Mouse (Mus musculus) retina, postnatal 7 days (tissue): ENCODE measurements around the gene Ehf.

Source experiments
- DNase-seq: peaks from one replicate; pipeline ENCODE4 v3.0.0-alpha.2; 2012; ENCODE audit warnings: low read depth, low spot score

Ehf gene

DNA sequence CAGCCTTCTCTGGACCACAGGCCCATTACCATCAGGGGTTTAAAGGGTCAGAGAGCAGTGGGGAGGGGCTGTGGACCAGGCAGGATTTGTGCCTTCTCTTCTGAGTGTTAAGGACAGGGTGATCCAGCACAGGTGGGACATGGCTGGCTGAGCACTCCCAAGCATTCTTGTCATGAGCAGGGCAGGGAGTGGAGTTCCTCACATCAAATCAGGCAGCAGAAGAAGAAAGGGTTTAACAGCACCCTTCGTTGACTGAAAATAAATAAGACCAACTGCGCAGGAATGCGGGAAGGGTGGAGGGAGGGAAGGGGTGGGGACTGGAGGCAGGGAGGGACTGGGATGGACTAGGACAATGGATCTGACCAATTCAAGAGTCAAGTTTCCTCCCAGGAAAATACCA is 8.6 kb downstream of the Ehf start:
- DNase-seq: no peak

DNA sequence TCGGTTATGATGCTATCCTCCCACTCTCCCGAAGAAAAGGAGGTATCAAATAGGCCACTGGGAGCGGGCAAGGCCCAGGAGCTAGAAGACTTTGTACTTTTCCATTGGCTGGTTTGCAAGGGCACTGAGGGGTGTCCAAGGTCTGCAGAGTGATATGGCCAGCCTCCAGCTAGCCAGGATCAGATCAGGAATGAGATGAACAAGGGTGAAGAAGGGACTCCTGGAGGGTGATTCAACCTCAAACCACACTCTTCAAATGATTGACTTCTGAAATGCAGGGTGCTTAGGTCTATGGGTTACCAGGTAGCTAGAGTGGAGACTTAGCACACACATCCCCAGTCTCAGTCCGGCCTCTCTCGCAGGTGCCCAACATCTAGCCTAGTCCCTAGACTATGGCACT is 9.3 kb downstream of the Ehf start:
- no peak for DNase-seq

DNA sequence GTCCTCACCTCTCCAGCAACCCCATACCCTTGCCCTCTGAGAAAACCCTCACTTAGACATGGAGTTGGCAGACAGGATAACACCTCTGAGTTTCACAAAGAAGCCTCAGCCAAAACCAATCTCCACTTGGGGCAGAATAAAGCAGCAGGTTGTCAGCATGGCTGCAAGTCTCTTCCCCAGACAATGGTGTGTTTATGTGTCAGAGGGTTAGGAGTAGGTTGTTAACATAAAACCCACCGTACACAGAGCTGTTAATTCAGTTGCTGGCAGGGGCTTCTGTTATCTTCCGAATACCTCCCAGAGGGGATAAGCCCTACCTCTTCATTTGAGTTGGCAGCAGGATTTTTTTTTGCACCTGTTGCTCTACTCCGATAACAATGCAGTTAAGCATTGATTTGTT is 9.9 kb downstream of the Ehf start:
- DNase-seq: no peak

DNA sequence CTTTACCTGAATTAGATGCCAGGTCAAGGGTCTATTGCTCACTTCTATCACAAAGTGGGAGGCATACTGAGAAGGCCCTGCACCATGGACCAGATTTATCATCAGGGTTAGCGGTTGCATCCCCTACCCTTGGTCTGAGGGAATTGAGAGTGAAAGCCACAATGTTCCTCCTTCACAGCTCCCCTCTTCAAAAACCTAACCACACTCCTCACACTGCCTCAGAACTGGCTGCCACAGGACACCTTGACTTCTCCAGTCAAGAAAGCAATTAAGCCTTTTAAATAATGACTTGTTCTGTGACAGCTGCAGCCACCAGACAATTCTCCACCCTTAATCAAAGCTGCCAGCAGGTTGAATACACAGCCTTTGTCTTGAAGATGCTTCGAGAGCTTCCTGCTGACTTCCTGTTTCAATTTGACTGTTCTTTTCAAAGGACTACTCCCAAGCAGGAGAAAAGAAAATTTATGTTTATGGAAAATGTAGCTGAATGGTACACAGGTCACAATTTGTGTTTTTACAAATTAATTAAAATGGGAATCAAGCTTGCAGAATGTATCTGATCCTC is 12.3 kb downstream of the Ehf start:
- DNase-seq: no peak

DNA sequence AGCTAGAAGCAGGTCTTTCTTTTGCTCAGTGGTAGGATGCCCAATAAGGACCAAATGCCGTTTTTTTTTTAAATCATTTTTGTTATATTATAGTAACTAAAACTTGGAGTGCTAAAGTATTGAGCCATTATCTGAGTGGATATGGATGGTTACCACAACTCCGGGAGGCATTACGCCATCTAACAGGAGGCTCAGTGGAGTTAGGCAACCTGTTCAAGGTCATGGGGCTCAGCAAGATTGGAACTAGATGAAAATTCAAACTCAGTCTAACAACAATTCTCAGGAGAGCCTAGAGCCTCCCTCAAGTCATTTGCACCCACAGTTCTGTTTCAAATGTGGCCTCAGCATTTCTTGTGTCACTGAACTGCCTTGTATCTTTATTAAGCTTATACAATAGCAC is 12.9 kb downstream of the Ehf start:
- no peak for DNase-seq

DNA sequence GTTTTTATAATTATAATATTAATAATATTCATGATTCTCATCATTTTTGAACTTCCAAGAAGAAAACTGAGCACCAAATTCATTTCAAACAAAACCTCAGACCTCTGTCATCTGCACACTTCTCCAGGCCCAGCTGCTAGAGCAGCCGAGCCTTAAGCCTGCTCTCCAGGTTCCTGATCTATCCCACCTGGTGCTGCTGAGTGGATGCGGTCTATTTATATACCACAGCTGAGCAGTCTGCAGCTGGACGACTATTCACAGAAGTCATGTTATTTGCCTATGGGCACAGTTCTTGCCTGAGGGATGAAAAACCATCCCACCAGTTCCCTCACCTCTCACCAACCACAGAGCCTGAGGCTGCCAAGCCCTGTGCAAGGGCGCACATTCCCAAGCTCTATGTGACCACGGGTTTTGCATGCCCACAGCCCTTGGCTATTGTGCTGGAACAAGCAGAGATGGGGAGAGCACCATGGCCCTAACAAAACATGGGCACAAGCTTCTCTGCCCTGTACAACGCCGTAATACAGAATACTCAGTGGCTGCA is 13.6 kb downstream of the Ehf start:
- DNase-seq: no peak

DNA sequence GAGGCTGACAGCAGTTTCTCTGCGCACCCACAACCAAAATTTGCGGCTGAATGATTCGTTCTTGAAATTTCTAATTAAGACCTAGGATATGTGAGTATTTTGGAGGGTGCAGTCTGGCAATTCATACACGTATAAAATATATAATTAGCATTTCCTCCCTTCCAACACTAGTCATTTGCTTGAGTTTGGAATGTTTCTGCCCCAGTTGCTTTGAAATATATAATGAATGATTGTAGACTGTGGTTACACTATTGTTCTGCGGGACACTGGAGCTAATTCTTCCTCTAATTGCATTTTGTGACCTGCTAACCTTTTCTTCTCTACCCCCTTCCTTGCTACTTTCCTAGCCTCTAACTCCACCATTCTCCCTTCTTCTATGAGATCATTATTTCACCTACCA is 15.4 kb downstream of the Ehf start:
- no peak for DNase-seq

DNA sequence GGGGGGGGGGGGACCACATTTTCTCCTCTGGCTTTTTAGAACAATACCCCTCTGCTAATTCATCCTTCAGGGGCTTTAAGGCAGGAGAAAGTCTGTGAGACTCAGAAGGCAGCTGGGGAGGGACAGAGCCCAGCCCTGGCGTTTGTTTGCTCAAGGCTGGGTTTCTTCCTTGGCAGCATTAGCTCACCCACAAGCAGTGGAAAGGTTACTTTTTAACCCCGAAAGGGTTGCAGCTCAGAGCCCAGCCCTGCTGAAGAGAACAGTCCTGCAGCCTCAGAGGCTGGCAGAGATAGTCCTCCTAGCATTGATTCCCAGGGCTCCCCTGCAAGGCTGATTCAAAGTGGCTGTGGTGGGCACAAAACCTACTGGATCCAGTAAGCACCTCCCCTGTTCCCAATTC is 17.5 kb downstream of the Ehf start:
- no peak for DNase-seq

DNA sequence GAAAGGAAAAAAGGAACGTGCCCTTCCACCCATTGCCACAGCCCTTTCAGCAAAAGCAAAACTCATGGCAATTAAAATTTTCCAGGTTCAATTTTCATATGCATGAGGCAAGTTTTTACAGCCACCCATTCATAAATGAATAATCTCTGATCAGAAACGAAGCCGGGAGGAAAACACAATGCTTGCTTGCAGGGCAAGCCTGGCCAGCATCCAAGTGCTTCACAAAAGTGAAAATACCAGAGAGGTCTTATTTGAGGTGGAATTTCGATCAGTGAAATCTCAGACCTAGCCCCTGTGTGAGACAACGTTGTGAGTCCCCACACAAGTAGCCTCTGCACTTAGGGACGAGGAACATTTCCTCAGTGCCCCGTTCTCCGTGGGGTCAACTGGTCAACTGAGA is 19.3 kb downstream of the Ehf start:
- no peak for DNase-seq

DNA sequence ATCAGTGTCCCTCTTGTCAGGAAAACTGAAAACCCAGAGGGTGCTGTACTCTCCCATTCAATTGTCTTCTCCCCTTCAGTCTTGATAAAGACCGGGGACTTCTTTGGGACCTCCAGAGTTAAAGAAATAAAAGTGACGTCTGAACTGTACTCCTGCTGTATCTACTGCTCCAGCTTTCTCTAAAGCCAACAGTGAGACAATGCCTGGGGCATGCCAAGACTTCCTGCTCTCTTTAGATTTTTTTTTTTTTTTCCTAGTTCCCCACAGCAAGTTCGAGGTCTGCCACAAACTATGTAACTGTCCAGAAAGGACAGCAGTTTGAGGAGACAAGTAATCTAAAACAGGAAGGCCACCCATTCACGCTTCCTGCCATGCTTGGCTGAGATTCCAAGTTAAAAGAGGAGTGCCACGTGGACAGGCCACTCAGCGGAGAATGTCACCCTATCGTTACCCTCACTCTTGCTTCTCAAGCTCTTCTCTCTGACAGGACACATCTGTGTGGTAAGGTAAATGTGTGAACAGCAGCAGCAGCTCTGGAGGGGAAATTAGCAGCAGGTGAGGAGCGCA is 20.8 kb downstream of the Ehf start:
- DNase-seq: no peak

DNA sequence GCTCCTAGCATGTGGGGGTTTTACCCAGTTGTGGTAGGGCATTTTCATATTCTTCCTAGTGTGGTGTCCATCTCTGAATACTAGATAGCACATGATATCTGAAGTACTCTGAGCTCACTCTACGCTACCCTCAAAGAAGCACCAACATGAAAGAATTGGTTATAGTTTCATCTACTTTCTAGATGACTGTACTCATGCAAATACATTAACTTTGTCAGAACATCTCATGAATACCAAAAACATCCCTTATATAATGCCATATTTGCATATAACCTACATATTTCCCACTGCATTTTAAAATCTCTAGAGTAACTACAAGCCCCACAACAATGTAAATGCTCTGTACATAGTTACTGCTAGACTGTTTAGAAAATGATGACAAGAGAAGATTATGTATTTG is 23.2 kb downstream of the Ehf start:
- DNase-seq: no peak

DNA sequence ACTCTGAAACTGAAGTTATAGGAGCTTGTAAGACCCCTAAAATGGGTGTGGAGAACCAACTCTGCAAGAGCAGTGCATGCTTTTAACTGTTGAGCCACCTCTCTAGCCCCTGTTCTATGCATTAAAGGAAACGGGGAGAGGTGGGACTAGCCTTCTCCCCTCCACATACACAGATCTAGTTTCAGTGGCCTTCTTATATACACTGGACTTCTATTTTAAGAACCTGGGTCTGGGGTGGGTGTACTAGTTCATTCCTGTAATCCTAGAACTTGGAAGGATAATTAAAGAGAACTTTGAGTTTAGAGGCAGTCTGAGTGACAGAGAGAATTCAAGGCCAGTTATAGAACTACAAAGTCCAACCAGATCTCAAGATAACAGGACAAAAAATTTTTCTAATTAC is 24.6 kb downstream of the Ehf start:
- DNase-seq: no peak

DNA sequence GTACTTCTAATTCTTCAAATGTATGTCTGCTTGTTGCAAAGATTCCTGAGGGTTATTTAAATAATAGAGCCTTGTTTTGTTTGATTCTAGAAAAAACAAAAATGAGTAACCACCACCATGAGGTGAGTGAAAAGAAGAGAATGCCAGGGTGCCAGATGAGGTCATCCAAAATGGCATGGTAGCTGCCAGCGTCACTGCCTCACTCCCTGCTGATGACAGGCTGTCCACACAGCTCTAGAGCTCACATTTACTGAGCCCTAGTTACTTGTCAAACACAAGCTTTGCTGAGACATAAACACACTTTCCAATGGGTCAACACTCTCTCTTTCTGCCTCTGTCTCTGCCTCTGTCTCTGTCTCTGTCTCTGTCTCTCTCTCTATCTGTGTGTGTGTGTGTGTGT is 25.3 kb downstream of the Ehf start:
- no peak for DNase-seq

DNA sequence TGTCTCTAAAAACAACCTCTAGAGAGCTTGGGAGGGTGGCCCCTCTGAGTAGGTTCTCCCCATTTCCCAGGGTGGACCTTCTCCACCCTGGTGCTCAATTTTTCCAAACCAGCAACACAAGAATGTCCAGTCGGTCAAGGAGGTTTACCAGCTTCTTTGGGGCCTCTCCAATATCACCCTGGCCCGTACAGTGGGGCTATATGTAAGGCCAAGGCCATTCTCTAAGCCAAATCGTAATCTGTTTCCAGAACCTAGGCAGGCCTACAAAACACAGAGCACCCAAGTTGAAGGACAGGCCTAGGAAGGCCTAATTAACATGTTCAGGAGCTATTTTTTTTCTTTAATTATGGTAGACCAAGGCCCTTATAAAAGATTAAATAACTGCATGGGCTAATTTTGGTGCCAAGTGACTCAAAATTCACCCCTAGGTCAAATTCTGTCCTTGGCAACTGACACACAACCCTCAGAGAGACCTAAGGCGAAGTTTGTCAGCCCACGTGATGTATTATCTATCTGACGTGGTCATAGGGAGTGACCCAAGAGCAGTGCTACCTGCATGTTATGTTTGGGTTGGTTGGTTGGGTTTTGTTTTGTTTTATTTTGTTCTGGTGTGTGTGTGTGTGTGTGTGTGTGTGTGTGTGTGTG is 27.6 kb downstream of the Ehf start:
- DNase-seq: no peak

DNA sequence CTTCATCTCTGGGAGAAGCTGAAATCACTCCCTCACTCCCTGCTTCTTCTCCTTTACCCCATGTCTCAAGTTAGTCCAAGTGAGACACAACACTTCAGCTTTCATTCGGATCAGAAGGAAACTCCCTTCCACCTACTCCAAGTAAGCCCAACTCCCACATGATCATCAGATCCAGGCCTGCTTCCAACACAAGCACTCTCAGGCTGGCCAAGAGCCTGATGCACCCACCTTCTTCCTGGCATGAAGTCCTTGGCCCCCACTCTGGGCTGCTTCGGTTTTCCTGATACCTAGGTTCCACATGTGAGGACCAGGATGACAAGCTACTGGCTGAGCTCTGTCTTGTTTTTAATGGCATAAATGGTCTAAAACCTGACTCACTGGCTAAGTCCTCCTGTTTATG is 28.3 kb downstream of the Ehf start:
- DNase-seq: no peak

DNA sequence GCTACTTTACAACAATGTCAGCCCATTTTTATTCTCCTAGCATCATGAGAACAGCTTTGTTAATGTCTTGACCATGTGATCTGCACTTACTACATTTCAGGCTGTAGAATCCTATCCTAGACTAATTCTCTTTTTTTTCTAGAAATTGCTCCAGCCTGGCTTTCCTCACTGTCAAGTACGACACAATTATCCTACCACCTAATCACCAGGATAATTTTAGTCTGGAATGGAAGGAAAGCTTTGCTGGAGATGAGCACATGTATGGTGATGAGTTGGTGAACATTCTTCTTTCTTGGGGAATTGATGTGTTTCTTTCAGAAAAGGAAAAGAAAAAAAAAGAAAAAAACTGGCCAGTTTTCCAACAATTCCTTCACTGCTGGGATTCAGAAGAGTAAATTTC is 28.8 kb downstream of the Ehf start:
- no peak for DNase-seq

DNA sequence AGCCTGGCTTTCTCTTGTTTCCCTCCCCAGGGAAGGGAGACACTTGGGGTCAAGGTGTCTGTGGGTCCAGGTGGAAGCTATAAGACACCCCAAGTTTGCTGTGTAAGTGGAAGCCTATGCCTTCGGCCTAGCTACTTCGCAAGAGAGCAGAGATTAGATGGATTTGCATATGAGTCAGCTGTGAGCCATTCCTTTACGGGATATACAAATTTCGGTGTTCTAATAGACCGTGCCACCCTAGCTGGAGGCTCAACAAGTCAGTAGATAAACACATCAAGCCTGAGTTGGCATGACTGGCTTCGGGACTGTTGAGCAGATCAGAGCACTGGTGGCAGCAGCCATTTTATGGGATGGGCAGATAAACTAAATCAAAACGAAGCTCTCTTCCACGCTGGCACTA is 31.6 kb downstream of the Ehf start:
- no peak for DNase-seq

DNA sequence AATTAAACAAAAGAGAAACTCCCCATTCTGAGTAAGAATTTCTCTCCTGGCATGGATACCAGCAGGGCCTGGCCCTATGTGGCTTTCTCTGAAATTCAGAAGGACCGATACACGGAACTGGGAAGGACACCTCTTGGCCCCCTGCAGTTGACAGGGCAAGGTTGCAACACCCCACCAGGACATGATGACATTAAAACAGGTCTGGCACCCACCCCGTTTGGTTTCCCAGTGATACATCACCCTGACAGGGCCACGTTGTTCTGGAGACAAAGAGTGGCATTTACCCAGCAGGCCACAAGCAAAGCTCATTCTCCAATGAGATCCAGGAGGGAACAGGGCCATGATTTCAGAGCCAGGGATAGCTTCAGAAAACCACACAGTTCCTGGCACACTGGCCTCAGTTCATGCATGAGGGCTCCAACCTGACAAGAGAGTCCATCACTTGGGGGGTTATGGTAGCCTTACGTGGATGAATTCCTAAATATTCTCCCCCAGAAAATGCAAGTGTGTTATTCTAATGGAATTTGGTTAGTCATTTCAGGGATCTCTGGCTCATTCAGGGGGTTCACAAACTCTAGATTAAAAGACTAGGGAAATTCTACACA is 32.4 kb downstream of the Ehf start:
- no peak for DNase-seq

DNA sequence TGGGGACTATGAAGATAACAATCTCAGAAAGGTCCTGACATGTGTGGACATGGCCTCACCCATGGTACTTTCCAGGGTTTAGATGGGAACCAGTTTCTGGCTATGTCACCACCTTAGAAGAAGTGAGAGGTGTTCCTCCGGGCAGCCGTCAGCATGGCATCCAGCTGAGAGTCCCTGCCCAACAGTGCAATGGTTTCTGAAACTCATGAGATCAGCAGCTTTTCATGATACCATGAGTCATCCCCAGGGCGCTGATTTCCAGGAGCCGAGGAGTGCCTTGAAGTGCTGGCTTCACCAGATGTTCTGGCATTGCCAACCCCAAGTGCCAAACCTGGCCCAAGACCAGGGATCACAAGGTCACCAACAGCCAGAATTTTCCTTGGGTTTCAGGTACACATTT is 64.0 kb downstream of the Ehf start:
- DNase-seq: no peak

DNA sequence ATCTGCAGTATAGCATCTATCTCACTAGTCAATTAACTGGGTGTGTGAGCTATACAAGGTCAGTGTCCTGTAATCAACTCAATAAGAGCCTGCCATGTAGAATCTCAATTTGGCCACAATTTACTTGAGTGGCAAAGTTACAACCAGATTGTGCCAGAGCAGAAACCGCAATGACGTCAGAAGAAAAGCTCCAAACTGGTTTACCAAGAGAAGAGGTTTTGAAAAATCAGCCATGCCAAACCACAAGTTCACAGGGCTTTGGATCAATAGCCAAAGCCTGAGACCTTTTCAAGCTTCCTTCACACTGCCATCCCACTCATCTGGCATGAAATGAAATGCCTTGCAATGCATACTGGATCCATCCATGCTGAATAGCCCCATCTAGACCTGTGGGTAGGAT is 76.3 kb downstream of the Ehf start:
- no peak for DNase-seq

DNA sequence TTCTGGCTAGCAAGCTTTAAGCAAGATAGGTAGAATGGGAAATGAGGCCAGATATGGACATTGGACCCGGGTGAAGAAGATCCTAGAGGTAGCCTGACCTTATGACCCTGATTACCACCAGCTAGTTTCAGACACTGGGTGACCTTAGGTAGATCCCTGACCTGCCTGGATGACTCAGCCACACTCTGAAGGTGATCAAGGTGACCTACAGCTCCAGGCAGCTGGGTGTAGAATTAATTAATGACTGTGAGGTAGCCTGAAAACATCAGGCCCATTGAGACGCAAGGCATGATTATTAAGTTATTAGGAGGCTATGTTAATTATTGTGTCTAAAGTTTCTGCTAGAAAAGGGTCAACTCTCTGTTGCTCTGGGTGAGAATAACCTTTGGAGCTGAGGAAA is 82.2 kb downstream of the Ehf start:
- no peak for DNase-seq

DNA sequence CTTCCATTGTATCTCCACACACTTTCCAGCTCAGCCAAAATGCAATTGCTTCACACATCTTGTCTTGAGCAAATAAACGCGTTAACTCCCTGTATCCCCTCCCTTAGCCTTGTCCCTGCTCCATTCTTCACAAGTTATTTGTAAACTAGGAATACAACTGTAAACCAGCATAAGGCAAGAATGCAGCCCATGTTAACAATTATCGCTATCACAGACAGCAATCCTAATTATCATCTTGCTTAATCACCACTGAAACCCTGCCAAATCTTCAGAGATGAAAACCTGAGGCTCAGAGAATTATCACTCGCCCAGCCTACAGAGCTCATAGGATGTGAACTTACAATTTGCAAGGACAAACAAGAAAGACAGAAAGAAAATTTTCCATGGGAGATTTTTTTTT is 84.8 kb downstream of the Ehf start:
- no peak for DNase-seq

DNA sequence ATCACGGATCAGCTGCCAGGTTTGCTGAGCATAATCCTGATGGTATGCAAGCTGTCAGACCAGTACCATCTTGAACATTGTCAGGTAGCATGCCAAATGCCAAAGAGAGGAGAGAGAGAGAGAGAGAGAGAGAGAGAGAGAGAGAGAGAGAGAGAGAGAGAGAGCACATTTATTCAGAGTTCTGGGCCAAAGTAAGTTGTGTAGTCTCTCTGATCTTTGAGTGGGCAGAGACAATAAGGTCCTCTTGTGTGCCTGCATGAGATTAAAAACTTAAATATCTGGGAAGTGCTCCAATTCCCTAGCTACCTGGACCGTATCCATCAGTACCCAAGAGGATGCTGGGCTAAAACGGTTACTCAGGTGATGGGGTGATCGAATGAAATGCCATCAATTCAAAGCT is 87.3 kb downstream of the Ehf start:
- DNase-seq: no peak
